Mouse (Mus musculus): ENCODE measurements around the gene Uimc1.

GRCm38 (mm10) chr13:55004646-55005045 is 95.5 kb downstream of the Uimc1 start:
- TF ChIP-seq GATA1 (IDR thresholded peaks at IDR 0.05; ENCODE audit: borderline replicate concordance, low read length) (no peak), FLI1 (IDR thresholded peaks at IDR 0.05; ENCODE audit: low read length) (no peak)

All from megakaryocyte, embryonic 14.5 days (primary cell).